Mouse (Mus musculus) adrenal gland, adult 2 months (tissue): ENCODE measurements around the gene Fam43b. TPM values are rescaled to one million over a fixed set of nuclear protein-coding genes. Genes with fewer than 3 reads are reported as not detected.
A peak's percentile ranks its signal among the peaks of the same experiment; 100 is the strongest.

Source experiments
- DNase-seq: peaks from one replicate; pipeline ENCODE4 v3.0.0; 2021
- long read RNA-seq: library from polyadenylated mRNA; stranded (forward); transcript quantifications from one replicate; pipeline ENCODE4 v2.0.0, GENCODE M21; 2021
- polyA plus RNA-seq: library from polyadenylated mRNA; depleted of rRNA; stranded (reverse); fragments of >200 nt; gene quantifications from 2 replicates; pipeline ENCODE4 v1.2.3, GENCODE M21; 2012; rRNA removed
- total RNA-seq, 2 experiments: library from RNA; stranded (reverse); gene quantifications; 2 replicates each; pipeline ENCODE4 v1.2.3; 2021

Fam43b gene
- total RNA-seq (1 to 10 TPM; 2.1 to 4.8 TPM), polyA plus RNA-seq (10.3 and 10.9 TPM in 2 replicates)
- long read RNA-seq, transcript Fam43b-201 (1 exons, 2,437 nt) = major isoform, 12 of 12 reads
- long read RNA-seq, partial matches to known transcripts = 0 of 12 reads
- long read RNA-seq, other reads (novel, unspliced or antisense) = 0 of 12 reads

- peak; percentile 81 for DNase-seq
These were observed at the start of gene Fam43b for GRCm38 (mm10) chr4:138395971-138396645. TSS of gene Fam43b (minus strand) at chr4:138396528.

- DNase-seq = no peak
These were observed 48.6 kb upstream of the Fam43b start for GRCm38 (mm10) chr4:138444941-138445340.

GRCm38 (mm10) chr4:138440062-138440461 lies 43.7 kb upstream of the Fam43b start:
- DNase-seq = no peak

GRCm38 (mm10) chr4:138434347-138435316 lies 38.3 kb upstream of the Fam43b start, which contains the start of gene Mul1:
TSS of gene Mul1 (plus strand) at chr4:138434671.
- DNase-seq = peak; percentile 96

GRCm38 (mm10) chr4:138431340-138431739 lies 35.0 kb upstream of the Fam43b start:
- no peak for DNase-seq

- DNase-seq = peak; percentile 57
These were observed 33.5 kb upstream of the Fam43b start for GRCm38 (mm10) chr4:138429778-138430177.

GRCm38 (mm10) chr4:138426778-138427705 lies 30.7 kb upstream of the Fam43b start:
- peak; percentile 88 for DNase-seq

- DNase-seq = peak; percentile 67
These were observed 29.3 kb upstream of the Fam43b start for GRCm38 (mm10) chr4:138425604-138426003.

- peak; percentile 65 for DNase-seq
These were observed 28.7 kb upstream of the Fam43b start for GRCm38 (mm10) chr4:138425028-138425427.

GRCm38 (mm10) chr4:138418340-138418957 lies 22.1 kb upstream of the Fam43b start:
- no peak for DNase-seq

GRCm38 (mm10) chr4:138417882-138418281 lies 21.6 kb upstream of the Fam43b start:
- no peak for DNase-seq

GRCm38 (mm10) chr4:138416414-138416813 lies 20.1 kb upstream of the Fam43b start:
- DNase-seq = no peak

- no peak for DNase-seq
These were observed 19.7 kb upstream of the Fam43b start for GRCm38 (mm10) chr4:138415991-138416390.

- DNase-seq = peak; percentile 19
These were observed 18.4 kb upstream of the Fam43b start for GRCm38 (mm10) chr4:138414725-138415124.

GRCm38 (mm10) chr4:138411504-138412121 lies 15.3 kb upstream of the Fam43b start:
- DNase-seq = no peak

GRCm38 (mm10) chr4:138411011-138411410 lies 14.7 kb upstream of the Fam43b start:
- no peak for DNase-seq

GRCm38 (mm10) chr4:138407479-138408194 lies 11.3 kb upstream of the Fam43b start:
- DNase-seq = peak; percentile 81

GRCm38 (mm10) chr4:138404806-138405205 lies 8.5 kb upstream of the Fam43b start:
- DNase-seq = peak; percentile 65

GRCm38 (mm10) chr4:138396711-138397110 lies 383 bp upstream of the Fam43b start:
- peak; percentile 45 for DNase-seq
